Mouse (Mus musculus) limb, embryonic 14.5 days (tissue): Measurements from ENCODE around the gene Mtus2. TPM values are rescaled to one million over a fixed set of nuclear protein-coding genes. Genes with fewer than 3 reads are reported as not detected.

Experiments used
- ATAC-seq: fragments of 200-750 bp; cut with Nextera tagmentation; 2 replicates; pipeline ENCODE4 v1.8.0; 2017; ENCODE audit warnings: low read depth, moderate number of reproducible peaks, moderate TSS enrichment; ENCODE audit not compliant: low FRiP score
- DNase-seq: peaks from one replicate; pipeline ENCODE4 v3.0.0-alpha.2; 2015; ENCODE audit warnings: low spot score
- H3K27ac ChIP-seq: fragments of 300-500 bp; sonication (generic); replicated peaks from 2 replicates; pipeline ENCODE4 v1.5.1; 2014; ENCODE audit warnings: low read depth, mild to moderate bottlenecking, low read length, moderate library complexity, mixed read lengths
- H3K27me3 ChIP-seq: fragments of 300-500 bp; sonication (generic); 2 replicates; pipeline ENCODE4 v1.6.1; 2014; ENCODE audit warnings: low read length, mixed read lengths; ENCODE audit not compliant: control insufficient read depth, insufficient read depth
- H3K36me3 ChIP-seq: fragments of 300-500 bp; sonication (generic); 2 replicates; pipeline ENCODE4 v1.6.1; 2014; ENCODE audit warnings: mild to moderate bottlenecking, low read length, moderate library complexity, mixed read lengths; ENCODE audit not compliant: control insufficient read depth, insufficient read depth
- H3K4me1 ChIP-seq: fragments of 300-500 bp; sonication (generic); 2 replicates; pipeline ENCODE4 v1.6.1; 2014; ENCODE audit warnings: antibody characterized with exemption, low read length, mixed read lengths; ENCODE audit not compliant: control insufficient read depth, insufficient read depth
- H3K4me2 ChIP-seq: fragments of 300-500 bp; sonication (generic); replicated peaks from 2 replicates; pipeline ENCODE4 v1.6.1; 2014; ENCODE audit warnings: low read depth, mild to moderate bottlenecking, low read length, moderate library complexity; ENCODE audit not compliant: severe bottlenecking
- H3K4me3 ChIP-seq: fragments of 300-500 bp; sonication (generic); replicated peaks from 2 replicates; pipeline ENCODE4 v1.5.1; 2014; ENCODE audit warnings: low read length
- H3K9ac ChIP-seq: fragments of 300-500 bp; sonication (generic); 2 replicates; pipeline ENCODE4 v1.6.1; 2014; ENCODE audit warnings: mild to moderate bottlenecking, low read depth, low read length, moderate library complexity; ENCODE audit not compliant: severe bottlenecking
- H3K9me3 ChIP-seq: fragments of 300-500 bp; sonication (generic); 2 replicates; pipeline ENCODE4 v1.6.1; 2016; ENCODE audit warnings: low read length; ENCODE audit not compliant: control insufficient read depth
- POLR2A ChIP-seq: fragments of 200-500 bp; IDR thresholded peaks from 2 replicates; pipeline ENCODE4 v1.8.0; 2012; ENCODE audit warnings: inconsistent platforms, mild to moderate bottlenecking, moderate library complexity, borderline replicate concordance; ENCODE audit not compliant: insufficient read depth, insufficient read length; ENCODE audit errors: extremely low read depth
- WGBS: fragments of 180-500 bp; shearing (Covaris S2); extraction: QIAGEN DNeasy Blood & Tissue Kit; methylation state at CpG from one replicate; pipeline ENCODE4 v1.1.7; 2014; 5-methylcytosine and 5-hydroxymethylcytosine counted together
- polyA plus RNA-seq, 2 experiments: library from polyadenylated mRNA; depleted of rRNA in 1 of 2; stranded (reverse) in 1 of 2; unstranded in 1 of 2; fragments of >200 nt; fragmentation: Nextera tagmentation in 1 of 2; extraction: Ambion mirVana in 1 of 2; gene quantifications; 2 replicates each; pipeline versions ENCODE4 v1.2.1 to v1.2.3; 2012 to 2014

Mtus2 gene
- polyA plus RNA-seq, 2 experiments = 3.2 to 5.5 TPM

GRCm38 (mm10) chr5:148115207-148115817 lies 158.2 kb downstream of the Mtus2 start:
- H3K36me3 ChIP-seq = no peaks in the 10 kb centered on the region
- no peak for TF ChIP-seq POLR2A
- ATAC-seq (no peak), DNase-seq (no peak)
- no peak overlapping the region for H3K4me3 ChIP-seq
- no peak overlapping the region for H3K9ac ChIP-seq
- no peak overlapping the region for H3K27ac ChIP-seq
- no peak overlapping the region for H3K4me2 ChIP-seq
- 39% methylated on average over 15 of the region's 15 CpGs for WGBS
- no peaks in the 10 kb centered on the region for H3K9me3 ChIP-seq
- no peaks in the 10 kb centered on the region for H3K4me1 ChIP-seq
- no peaks in the 10 kb centered on the region for H3K27me3 ChIP-seq

- H3K4me2 ChIP-seq = no peak overlapping the region
- no peak overlapping the region for H3K4me3 ChIP-seq
- no peaks in the 10 kb centered on the region for H3K27me3 ChIP-seq
- 73% methylated on average over 12 of the region's 12 CpGs for WGBS
- H3K9ac ChIP-seq = no peak overlapping the region
- no peaks in the 10 kb centered on the region for H3K9me3 ChIP-seq
- no peaks in the 10 kb centered on the region for H3K4me1 ChIP-seq
- TF ChIP-seq POLR2A = no peak
- ATAC-seq (no peak), DNase-seq (no peak)
- no peak overlapping the region for H3K27ac ChIP-seq
- H3K36me3 ChIP-seq = no peaks in the 10 kb centered on the region
Observed at GRCm38 (mm10) chr5:148124354-148124753, 167.2 kb downstream of the Mtus2 start.

DNA sequence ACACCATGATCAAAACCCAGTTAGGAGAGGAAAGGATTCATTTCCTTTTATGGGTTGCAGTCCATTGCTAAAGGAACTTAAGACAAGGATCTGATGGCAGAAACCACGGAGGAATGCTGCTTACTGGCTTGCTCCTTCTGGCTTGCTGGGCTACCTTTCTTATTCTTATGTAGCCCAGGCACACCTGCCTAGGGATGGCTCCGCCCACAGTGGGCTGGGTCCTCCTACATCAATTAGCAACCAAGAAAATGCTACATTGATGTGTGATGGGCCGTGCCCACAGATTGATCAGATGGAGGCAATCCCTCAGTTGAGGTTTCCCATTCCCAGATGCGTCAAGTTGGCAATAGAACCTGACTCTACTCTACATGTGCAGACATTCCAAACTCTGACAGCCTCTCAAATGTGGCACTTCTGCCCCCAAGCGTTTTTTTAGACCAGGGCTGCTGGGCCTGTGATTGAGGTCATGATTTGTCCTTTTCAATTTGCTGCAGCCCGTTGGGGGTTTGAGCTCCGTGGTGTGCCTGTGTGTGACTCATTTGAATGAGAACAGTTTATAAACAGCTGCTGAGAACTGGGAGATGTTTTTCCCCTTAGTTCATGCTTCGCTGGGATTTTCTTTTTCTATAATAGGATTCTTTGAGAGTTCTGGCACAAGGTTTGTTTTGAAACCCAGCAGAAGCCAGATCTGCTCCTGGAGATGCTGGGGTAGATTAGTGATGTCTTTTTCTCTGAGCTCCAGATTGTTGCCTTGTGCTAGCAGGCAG lies 173.8 kb downstream of the Mtus2 start:
- H3K4me3 ChIP-seq = no peak overlapping the region
- H3K9ac ChIP-seq = no peak overlapping the region
- 47% methylated on average over 8 of the region's 8 CpGs for WGBS
- H3K27ac ChIP-seq = no peak overlapping the region
- no peaks in the 10 kb centered on the region for H3K4me1 ChIP-seq
- H3K9me3 ChIP-seq = no peaks in the 10 kb centered on the region
- peak; percentile 19; the same call in 1 of the 2 replicates for ATAC-seq
- no peak overlapping the region for H3K4me2 ChIP-seq
- H3K36me3 ChIP-seq = no peaks in the 10 kb centered on the region
- no peak for TF ChIP-seq POLR2A
- no peaks in the 10 kb centered on the region for H3K27me3 ChIP-seq
- DNase-seq = peak; percentile 26

- Histone ChIP-seq H3K27me3 (no peaks in the 10 kb centered on the region), H3K4me3 (no peak overlapping the region), H3K36me3 (no peaks in the 10 kb centered on the region), H3K9me3 (no peaks in the 10 kb centered on the region), H3K4me1 (no peaks in the 10 kb centered on the region), H3K9ac (no peak overlapping the region), H3K4me2 (no peak overlapping the region), H3K27ac (no peak overlapping the region)
- no peak for TF ChIP-seq POLR2A
- peak; percentile 48 for DNase-seq
- 63% methylated on average over 10 of the region's 10 CpGs for WGBS
- ATAC-seq = peak; percentile 57; the same call in 1 of the 2 replicates
Observed at GRCm38 (mm10) chr5:148131458-148132131, 174.5 kb downstream of the Mtus2 start.

GRCm38 (mm10) chr5:148133448-148134060 lies 176.4 kb downstream of the Mtus2 start:
- H3K4me3 ChIP-seq = no peak overlapping the region
- H3K9ac ChIP-seq = no peak overlapping the region
- 61% methylated on average over 9 of the region's 9 CpGs for WGBS
- no peak overlapping the region for H3K4me2 ChIP-seq
- no peaks in the 10 kb centered on the region for H3K4me1 ChIP-seq
- H3K27me3 ChIP-seq = no peaks in the 10 kb centered on the region
- ATAC-seq (no peak), DNase-seq (no peak)
- H3K27ac ChIP-seq = no peak overlapping the region
- H3K36me3 ChIP-seq = no peaks in the 10 kb centered on the region
- TF ChIP-seq POLR2A = no peak
- H3K9me3 ChIP-seq = no peaks in the 10 kb centered on the region
